Mouse (Mus musculus): ENCODE measurements around the gene Sctr. TPM values are rescaled to one million over a fixed set of nuclear protein-coding genes. Genes with fewer than 3 reads are reported as not detected.
A peak's percentile ranks its signal among the peaks of the same experiment; 100 is the strongest.

Sctr gene
- total and polyA plus RNA-seq, 2 experiments, result not detected

DNA sequence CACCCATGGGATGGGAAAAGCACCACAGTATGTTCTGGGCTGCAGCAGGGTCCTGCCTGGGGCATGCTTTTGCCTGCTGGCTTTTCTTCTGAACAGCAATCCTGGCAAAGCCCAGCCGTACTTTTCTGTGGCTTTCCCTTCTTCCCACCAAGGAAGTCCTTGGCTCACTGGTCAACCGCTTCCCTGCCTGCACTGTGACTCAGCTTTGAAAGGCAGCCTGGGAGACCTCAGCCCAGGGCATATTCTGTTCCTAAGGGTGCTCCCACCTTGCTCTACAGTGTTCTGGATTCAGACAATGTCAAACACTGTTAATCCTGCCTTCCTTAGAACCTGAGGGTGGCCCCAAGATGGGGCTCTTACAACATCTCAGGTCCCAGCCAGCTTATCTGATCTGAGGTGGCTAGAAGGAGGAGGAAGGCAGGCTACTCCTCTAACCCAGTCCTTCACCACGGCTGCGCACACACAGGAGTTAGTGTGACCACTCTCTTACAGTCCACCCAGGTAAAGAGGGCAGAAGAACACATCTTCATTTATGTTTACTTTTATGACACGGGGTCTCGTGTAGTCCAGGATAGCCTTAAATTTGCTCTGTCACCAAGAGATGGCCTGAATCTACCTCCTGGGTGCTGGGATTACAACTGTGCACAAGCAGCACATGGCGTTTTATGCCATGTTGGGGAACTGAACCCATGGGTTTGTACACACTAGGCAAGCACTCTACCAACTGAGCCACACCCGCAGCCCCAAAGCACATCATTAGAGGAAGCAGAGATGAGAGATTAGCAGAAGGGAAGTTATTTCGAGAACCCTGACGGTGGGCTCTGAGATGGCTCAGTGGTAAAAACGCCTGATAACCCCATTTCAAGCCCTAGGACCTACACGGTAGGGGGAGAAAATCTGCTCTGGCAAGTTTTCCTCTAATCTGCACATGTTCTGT is 105.8 kb downstream of the Sctr start:
- TF ChIP-seq POLR2A (IDR thresholded peaks at IDR 0.05; ENCODE audit: extremely low read depth, insufficient read depth, low read length) (no peak), CTCF (IDR thresholded peaks at IDR 0.05; ENCODE audit: low read depth, low read length) (no peak)
- Histone ChIP-seq H3K9ac (ENCODE audit: low read depth, low read length) (no peak overlapping the region), H3K27me3 (ENCODE audit: control insufficient read depth, insufficient read depth, low read length) (no peaks in the 10 kb centered on the region), H3K4me3 (ENCODE audit: insufficient read depth, low read depth, low read length) (no peak overlapping the region), H3K36me3 (ENCODE audit: control insufficient read depth, insufficient read depth, low read length) (peaks cover 36% of the 10 kb centered on the region), H3K4me1 (ENCODE audit: control insufficient read depth, insufficient read depth, low read length) (peaks cover 10% of the 10 kb centered on the region), H3K79me2 (ENCODE audit: control insufficient read depth, insufficient read depth, low read length) (no peaks in the 10 kb centered on the region), H3K27ac (replicated peaks; ENCODE audit: insufficient read depth, low read depth, low read length) (0 out of 2 replicates have a peak overlapping the region, but pooled peaks have one; percentile 4)
- DNase-seq (ENCODE audit: extremely low read depth, low read depth, low spot score), result peak; percentile 37
- WGBS, result 79% methylated on average over 12 of the region's 12 CpGs

Other genes with a start within 250 kb of the Sctr start
- 6.1 and 6.6 TPM in 2 replicates for gene Ptpn4, start 169.3 kb upstream of the Sctr start, total RNA-seq (2014; rRNA removed)
- gene Ptpn4, start 169.3 kb upstream of the Sctr start, polyA plus RNA-seq (2012; rRNA removed), result 1.2 and 1.6 TPM in 2 replicates
- 4.0 and 4.4 TPM in 2 replicates for gene Tmem177, start 93.7 kb upstream of the Sctr start, total RNA-seq (2014; rRNA removed)
- gene Tmem177, start 93.7 kb upstream of the Sctr start, polyA plus RNA-seq (2012; rRNA removed), result 4.1 and 4.9 TPM in 2 replicates
- not detected in 2 replicates for gene Cfap221, start 9.7 kb upstream of the Sctr start, total RNA-seq (2014; rRNA removed)
- gene Cfap221, start 9.7 kb upstream of the Sctr start, polyA plus RNA-seq (2012; rRNA removed), result not detected in 2 replicates
- 64.9 and 96.5 TPM in 2 replicates for gene Tmem37, start 67.2 kb downstream of the Sctr start, total RNA-seq (2014; rRNA removed)
- gene Tmem37, start 67.2 kb downstream of the Sctr start, polyA plus RNA-seq (2012; rRNA removed), result 172 and 299 TPM in 2 replicates
- 1,543 and 1,850 TPM in 2 replicates for gene Dbi, start 114.2 kb downstream of the Sctr start, total RNA-seq (2014; rRNA removed)
- gene Dbi, start 114.2 kb downstream of the Sctr start, polyA plus RNA-seq (2012; rRNA removed), result 1,631 and 1,632 TPM in 2 replicates
- 1.3 and 1.4 TPM in 2 replicates for gene 3110009E18Rik, start 114.3 kb downstream of the Sctr start, total RNA-seq (2014; rRNA removed)
- gene 3110009E18Rik, start 114.3 kb downstream of the Sctr start, polyA plus RNA-seq (2012; rRNA removed), result 0.61 and 0.65 TPM in 2 replicates